Mouse (Mus musculus) lung, postnatal 0 days (tissue): ENCODE results near the gene Adamtsl2.

Experiments
- CTCF ChIP-seq: IDR thresholded peaks from 2 replicates; pipeline ENCODE4 v1.5.1; 2016; ENCODE audit warnings: antibody characterized with exemption, mild to moderate bottlenecking
- EP300 ChIP-seq: IDR thresholded peaks from 2 replicates; pipeline ENCODE4 v1.6.1; 2016; ENCODE audit warnings: antibody characterized with exemption, mild to moderate bottlenecking, control low read depth

DNA sequence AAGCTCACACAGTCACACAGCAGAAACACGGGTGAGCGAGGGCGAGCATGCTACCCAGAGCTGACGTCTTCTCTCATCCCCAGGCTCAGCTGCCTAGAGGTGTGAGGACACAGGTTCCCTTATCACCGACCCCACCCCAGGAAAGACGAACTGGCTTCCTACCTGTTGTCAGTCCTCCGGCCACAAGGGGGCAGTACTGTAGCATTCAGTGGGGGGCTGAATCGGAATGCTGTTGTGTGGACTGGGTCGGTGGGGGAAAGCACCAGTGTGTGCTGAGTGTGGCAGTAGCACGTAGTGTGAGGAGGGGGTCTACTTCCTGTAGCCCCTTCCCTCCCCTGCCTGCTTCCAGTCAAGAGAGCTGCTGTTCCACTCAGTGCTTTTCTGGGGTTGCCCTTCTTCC lies 46.8 kb downstream of the Adamtsl2 start:
- TF ChIP-seq CTCF (peak; percentile 96), EP300 (no peak)
